Mouse (Mus musculus) testis, adult 2 months (tissue): ENCODE data around the gene Il15.

ENCODE experiments used
- CTCF ChIP-seq: fragments of 200-500 bp; IDR thresholded peaks from 2 replicates; pipeline ENCODE4 v1.5.1; 2012; ENCODE audit warnings: low read depth, mild to moderate bottlenecking, inconsistent platforms, low read length, moderate library complexity; ENCODE audit not compliant: control insufficient read depth, insufficient read depth, insufficient replicate concordance
- POLR2A ChIP-seq: fragments of 200-500 bp; IDR thresholded peaks from 2 replicates; pipeline ENCODE4 v1.6.1; 2012; ENCODE audit warnings: low read depth, mild to moderate bottlenecking, inconsistent platforms, low read length, moderate library complexity; ENCODE audit not compliant: control insufficient read depth

DNA sequence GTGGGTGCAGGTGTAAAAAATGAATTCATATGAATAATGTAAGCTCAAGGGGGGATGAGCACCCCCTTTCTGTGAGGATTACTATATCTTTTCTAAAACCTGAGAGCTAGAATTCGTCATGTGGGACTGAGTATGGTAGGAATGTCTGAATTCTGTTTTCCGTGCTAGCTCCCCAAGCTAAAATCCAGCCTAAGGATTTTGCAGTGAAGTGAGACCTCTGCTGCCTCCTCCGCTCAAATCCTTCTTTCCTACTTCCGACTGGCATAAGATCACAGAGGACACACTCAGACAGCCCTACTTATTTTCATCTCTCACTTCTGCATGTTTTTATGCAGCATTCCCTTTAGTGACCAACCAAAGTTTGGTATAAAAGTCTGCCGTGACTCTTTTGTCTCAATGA is 121.0 kb downstream of the Il15 start:
- TF ChIP-seq CTCF (no peak), POLR2A (no peak)
